Mouse (Mus musculus) limb, embryonic 15.5 days (tissue): ENCODE data around the gene I0C0044D17Rik. TPM values are rescaled to one million over a fixed set of nuclear protein-coding genes. Genes with fewer than 3 reads are reported as not detected.

Experiments
- polyA plus RNA-seq: library from polyadenylated mRNA; unstranded; fragments of >200 nt; fragmentation: Nextera tagmentation; extraction: Ambion mirVana; gene quantifications from 2 replicates; pipeline ENCODE4 v1.2.1, GENCODE M21; 2015

The I0C0044D17Rik gene
- polyA plus RNA-seq, 1 experiment from 2014 or later = not detected

Other genes with a start within 250 kb of the I0C0044D17Rik start
- gene L1td1, start 97.1 kb downstream of the I0C0044D17Rik start, polyA plus RNA-seq = 0.14 and 0.29 TPM in 2 replicates
- 1.4 and 1.9 TPM in 2 replicates for gene Kank4, start 6.3 kb downstream of the I0C0044D17Rik start, polyA plus RNA-seq
- gene Usp1, start 100.0 kb upstream of the I0C0044D17Rik start, polyA plus RNA-seq = 66.6 and 82.6 TPM in 2 replicates
- 0.57 and 1.6 TPM in 2 replicates for gene Angptl3, start 207.1 kb upstream of the I0C0044D17Rik start, polyA plus RNA-seq